Mouse (Mus musculus): Measurements from ENCODE around the gene Rev3l.
A peak's percentile ranks its signal among the peaks of the same experiment; 100 is the strongest.

- TF ChIP-seq CTCF (IDR thresholded peaks at IDR 0.05; ENCODE audit: low read depth, low read length) = peak; percentile 72
- TF ChIP-seq GATA1 (IDR thresholded peaks at IDR 0.05; ENCODE audit: borderline replicate concordance, low read length) = no peak
- TF ChIP-seq TAL1 (conservative IDR thresholded peaks at IDR 0.05; ENCODE audit: low read depth, low read length) = no peak
- no peak for TF ChIP-seq GATA2 (IDR thresholded peaks at IDR 0.05; ENCODE audit: borderline replicate concordance, low read depth, low read length)
- TF ChIP-seq POLR2AphosphoS5 (IDR thresholded peaks at IDR 0.05; ENCODE audit: insufficient replicate concordance, low read depth, low read length) = no peak
Observed at GRCm38 (mm10) chr10:39811507-39811906, 79.6 kb downstream of the Rev3l start.
